Mouse (Mus musculus) embryo, embryonic 10 days (tissue): ENCODE measurements around the gene Pim3.

Source experiments
- DNase-seq: peaks from one replicate; pipeline ENCODE4 v3.0.0-alpha.2; 2015; ENCODE audit warnings: low spot score

Pim3 gene

GRCm38 (mm10) chr15:88858141-88858541, 3.8 kb upstream of the Pim3 start:
- DNase-seq = no peak

- DNase-seq = no peak
These were observed 3.3 kb upstream of the Pim3 start for GRCm38 (mm10) chr15:88858707-88859106.

GRCm38 (mm10) chr15:88859206-88859970, 2.6 kb upstream of the Pim3 start:
- DNase-seq = no peak

GRCm38 (mm10) chr15:88860781-88861180, 1.2 kb upstream of the Pim3 start:
- no peak for DNase-seq

- DNase-seq = peak; percentile 61
These were observed 1.1 kb downstream of the Pim3 start for GRCm38 (mm10) chr15:88862881-88863694.

- peak; percentile 96 for DNase-seq
These were observed 1.8 kb downstream of the Pim3 start for GRCm38 (mm10) chr15:88863695-88864231.

GRCm38 (mm10) chr15:88864270-88865030, 2.5 kb downstream of the Pim3 start:
- peak; percentile 61 for DNase-seq

GRCm38 (mm10) chr15:88865061-88865460, 3.1 kb downstream of the Pim3 start:
- no peak for DNase-seq

GRCm38 (mm10) chr15:88865888-88866695, 4.1 kb downstream of the Pim3 start:
- no peak for DNase-seq

- DNase-seq = no peak
These were observed 5.0 kb downstream of the Pim3 start for GRCm38 (mm10) chr15:88866934-88867356.

- peak; percentile 62 for DNase-seq
These were observed 5.5 kb downstream of the Pim3 start for GRCm38 (mm10) chr15:88867368-88868023.

- DNase-seq = peak; percentile 68
These were observed 6.2 kb downstream of the Pim3 start for GRCm38 (mm10) chr15:88868024-88868742.

- no peak for DNase-seq
These were observed 8.6 kb downstream of the Pim3 start for GRCm38 (mm10) chr15:88870418-88871185.

GRCm38 (mm10) chr15:88874061-88874460, 12.1 kb downstream of the Pim3 start:
- no peak for DNase-seq

GRCm38 (mm10) chr15:88874477-88874876, 12.5 kb downstream of the Pim3 start:
- DNase-seq = no peak

- DNase-seq = no peak
These were observed 13.7 kb downstream of the Pim3 start for GRCm38 (mm10) chr15:88875625-88876081.

GRCm38 (mm10) chr15:88876155-88877020, 14.4 kb downstream of the Pim3 start:
- DNase-seq = peak; percentile 86

GRCm38 (mm10) chr15:88877021-88877400, 15.0 kb downstream of the Pim3 start:
- DNase-seq = no peak
